Mouse (Mus musculus): Measurements from ENCODE around the gene Lrr1. TPM values are rescaled to one million over a fixed set of nuclear protein-coding genes. Genes with fewer than 3 reads are reported as not detected.

Gene Lrr1
- polyA plus RNA-seq, 1 experiment, result 6.5 TPM

DNA sequence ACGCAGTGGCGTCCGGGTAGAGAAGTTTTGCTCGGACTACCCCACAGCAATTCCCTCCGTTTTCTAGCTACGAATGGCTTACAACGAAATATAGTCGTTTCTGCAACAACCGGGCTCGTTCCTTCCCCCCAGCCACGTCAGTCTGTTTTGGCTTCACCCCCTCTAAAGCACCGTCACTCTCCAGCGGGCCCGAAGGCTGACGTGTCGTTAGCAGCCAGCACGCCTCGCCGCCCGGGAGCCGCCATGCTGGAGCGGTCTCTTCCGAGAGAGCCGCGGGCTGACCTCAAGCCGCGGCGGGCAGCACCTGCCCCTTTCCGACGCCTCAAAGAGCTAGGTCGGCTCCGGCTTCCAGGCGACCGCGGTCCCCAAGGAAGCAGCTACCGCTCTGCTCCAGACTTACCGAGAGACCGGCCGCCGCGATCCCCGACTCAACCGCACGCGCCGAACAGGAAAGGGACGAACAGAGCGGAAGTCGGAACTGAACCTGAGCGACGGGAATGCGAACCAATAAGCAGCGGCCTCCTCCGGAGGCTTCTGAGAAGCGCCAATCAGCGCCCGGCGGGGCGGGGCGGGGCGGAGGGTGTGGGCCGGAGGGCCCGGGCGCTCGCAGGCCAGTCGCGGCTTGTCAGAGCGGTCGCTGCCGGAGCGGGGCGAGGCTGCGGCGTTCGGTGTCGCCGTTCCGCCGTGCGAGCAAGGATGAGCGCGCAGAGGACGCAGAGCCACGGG, 15.1 kb downstream of the Lrr1 start, which contains the start of the genes Rpl36al and Mgat2:
Gene Rpl36al, minus strand, starts transcription at position 501 of the 726 bp plus-strand sequence.
Gene Mgat2, plus strand, starts transcription at position 575 of the 726 bp plus-strand sequence.
- peak within 1 kb of the TSS; percentile 97 for H3K4me3 ChIP-seq (ENCODE audit: control insufficient read depth, insufficient read depth, low read length)
- under 1% methylated on average over 84 of the region's 84 CpGs for WGBS
- TF ChIP-seq POLR2A (IDR thresholded peaks at IDR 0.05; ENCODE audit: control insufficient read depth, extremely low read depth, insufficient read depth, low read length, poor library complexity) (peak; percentile 97), CTCF (IDR thresholded peaks at IDR 0.05; ENCODE audit: borderline replicate concordance, control insufficient read depth, extremely low read depth, insufficient read depth, low read length, poor library complexity) (peak; percentile 43; the same call in 1 of the 2 replicates)
- H3K27me3 ChIP-seq (ENCODE audit: control insufficient read depth, insufficient read depth, low read length), result no peaks in the 10 kb centered on the region
- H3K27ac ChIP-seq (ENCODE audit: control insufficient read depth, insufficient read depth, low read length), result peak within 1 kb of the TSS; percentile 51
- H3K4me1 ChIP-seq (replicated peaks; ENCODE audit: control insufficient read depth, insufficient read depth, low read length), result peaks cover 10% of the 10 kb centered on the region; the same call in 1 of the 2 replicates
- H3K36me3 ChIP-seq (ENCODE audit: control insufficient read depth, insufficient read depth, low read length), result peaks cover 4% of the 10 kb centered on the region
- DNase-seq, result peak; percentile 99

DNA sequence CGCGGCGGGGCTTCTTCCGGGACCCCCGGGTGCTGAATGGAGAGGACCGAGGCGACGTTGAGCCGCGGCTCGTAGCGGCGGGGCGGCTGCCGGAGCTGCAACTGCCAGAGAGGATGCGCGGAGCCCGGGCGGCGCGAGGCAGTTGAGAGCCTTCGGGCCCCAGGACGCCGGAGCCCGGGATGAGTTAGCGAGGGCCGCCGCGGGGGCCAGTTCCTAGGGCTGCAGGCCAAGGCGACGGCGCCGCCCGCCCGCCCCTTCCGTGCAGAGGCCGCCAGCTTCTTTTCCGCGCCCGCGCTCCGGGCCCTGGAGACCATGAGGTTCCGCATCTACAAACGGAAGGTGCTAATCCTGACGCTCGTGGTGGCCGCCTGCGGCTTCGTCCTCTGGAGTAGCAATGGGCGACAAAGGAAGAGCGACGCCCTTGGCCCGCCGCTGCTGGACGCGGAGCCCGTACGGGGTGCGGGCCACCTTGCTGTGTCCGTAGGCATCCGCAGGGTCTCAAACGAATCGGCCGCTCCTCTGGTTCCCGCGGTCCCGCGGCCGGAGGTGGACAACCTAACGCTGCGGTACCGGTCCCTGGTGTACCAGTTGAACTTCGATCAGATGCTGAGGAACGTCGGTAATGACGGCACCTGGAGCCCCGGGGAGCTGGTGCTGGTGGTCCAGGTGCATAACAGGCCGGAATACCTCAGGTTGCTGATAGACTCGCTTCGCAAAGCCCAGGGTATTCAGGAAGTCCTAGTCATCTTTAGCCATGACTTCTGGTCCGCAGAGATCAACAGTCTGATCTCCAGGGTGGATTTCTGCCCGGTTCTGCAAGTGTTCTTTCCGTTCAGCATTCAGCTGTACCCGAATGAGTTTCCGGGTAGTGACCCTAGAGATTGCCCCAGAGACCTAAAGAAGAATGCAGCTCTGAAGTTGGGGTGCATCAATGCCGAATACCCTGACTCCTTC, 16.0 kb downstream of the Lrr1 start:
- H3K4me1 ChIP-seq (replicated peaks; ENCODE audit: control insufficient read depth, insufficient read depth, low read length), result peaks cover 10% of the 10 kb centered on the region; the same call in 1 of the 2 replicates
- WGBS, result under 1% methylated on average over 85 of the region's 86 CpGs
- H3K36me3 ChIP-seq (ENCODE audit: control insufficient read depth, insufficient read depth, low read length), result peaks cover 10% of the 10 kb centered on the region
- TF ChIP-seq POLR2A (IDR thresholded peaks at IDR 0.05; ENCODE audit: control insufficient read depth, extremely low read depth, insufficient read depth, low read length, poor library complexity) (no peak), CTCF (IDR thresholded peaks at IDR 0.05; ENCODE audit: borderline replicate concordance, control insufficient read depth, extremely low read depth, insufficient read depth, low read length, poor library complexity) (no peak)
- peak overlapping the region; percentile 97 for H3K4me3 ChIP-seq (ENCODE audit: control insufficient read depth, insufficient read depth, low read length)
- H3K27ac ChIP-seq (ENCODE audit: control insufficient read depth, insufficient read depth, low read length), result peak overlapping the region; percentile 51; the same call in 1 of the 2 replicates
- H3K27me3 ChIP-seq (ENCODE audit: control insufficient read depth, insufficient read depth, low read length), result no peaks in the 10 kb centered on the region
- DNase-seq, result no peak

DNA sequence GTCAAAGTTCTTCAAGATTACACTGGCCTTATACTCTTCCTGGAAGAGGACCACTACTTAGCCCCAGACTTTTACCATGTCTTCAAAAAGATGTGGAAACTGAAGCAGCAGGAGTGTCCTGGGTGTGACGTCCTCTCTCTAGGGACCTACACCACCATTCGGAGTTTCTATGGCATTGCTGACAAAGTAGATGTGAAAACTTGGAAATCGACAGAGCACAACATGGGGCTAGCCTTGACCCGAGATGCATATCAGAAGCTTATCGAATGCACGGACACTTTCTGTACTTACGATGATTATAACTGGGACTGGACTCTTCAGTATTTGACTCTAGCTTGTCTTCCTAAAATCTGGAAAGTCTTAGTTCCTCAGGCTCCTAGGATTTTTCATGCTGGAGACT, 16.8 kb downstream of the Lrr1 start:
- Histone ChIP-seq H3K4me3 (ENCODE audit: control insufficient read depth, insufficient read depth, low read length) (no peak overlapping the region), H3K27me3 (ENCODE audit: control insufficient read depth, insufficient read depth, low read length) (no peaks in the 10 kb centered on the region), H3K4me1 (replicated peaks; ENCODE audit: control insufficient read depth, insufficient read depth, low read length) (peaks cover 10% of the 10 kb centered on the region; the same call in 1 of the 2 replicates), H3K36me3 (ENCODE audit: control insufficient read depth, insufficient read depth, low read length) (peaks cover 12% of the 10 kb centered on the region), H3K27ac (ENCODE audit: control insufficient read depth, insufficient read depth, low read length) (no peak overlapping the region)
- DNase-seq, result no peak
- WGBS, result 86% methylated on average over 7 of the region's 7 CpGs
- TF ChIP-seq POLR2A (IDR thresholded peaks at IDR 0.05; ENCODE audit: control insufficient read depth, extremely low read depth, insufficient read depth, low read length, poor library complexity) (no peak), CTCF (IDR thresholded peaks at IDR 0.05; ENCODE audit: borderline replicate concordance, control insufficient read depth, extremely low read depth, insufficient read depth, low read length, poor library complexity) (no peak)

DNA sequence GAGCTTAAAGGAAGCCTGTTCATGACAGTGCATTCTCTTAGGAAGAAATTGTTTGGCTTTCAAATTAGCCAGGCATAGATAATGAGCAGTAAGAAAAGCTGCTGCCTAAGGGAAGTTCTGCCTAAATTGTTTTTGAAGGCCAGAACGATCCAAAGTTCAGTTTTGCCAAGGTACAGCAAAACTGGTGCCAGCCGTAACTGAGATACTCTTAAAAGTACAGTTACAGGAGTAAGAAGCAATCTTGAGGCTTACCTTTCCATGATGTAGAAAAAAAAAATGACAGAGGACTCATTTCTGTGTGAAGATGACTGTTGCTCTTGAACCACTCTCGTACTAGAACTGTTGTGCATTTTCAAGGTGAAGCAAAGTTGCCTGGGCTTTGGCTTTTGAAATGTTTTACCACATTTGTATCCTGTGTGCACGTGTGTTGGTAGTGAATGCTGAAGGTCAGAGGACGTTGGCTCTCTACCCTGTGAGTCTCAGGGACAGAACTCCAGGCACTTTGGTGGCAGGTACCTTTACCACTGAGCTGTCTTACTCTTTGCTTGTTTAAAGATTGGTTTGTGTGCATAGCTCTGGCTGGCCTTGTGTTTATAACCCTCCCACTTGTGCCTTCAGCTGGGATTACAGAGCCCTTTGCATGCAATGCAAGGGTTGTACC, 18.3 kb downstream of the Lrr1 start:
- H3K4me1 ChIP-seq (replicated peaks; ENCODE audit: control insufficient read depth, insufficient read depth, low read length), result peaks cover 10% of the 10 kb centered on the region; the same call in 1 of the 2 replicates
- no peaks in the 10 kb centered on the region for H3K27me3 ChIP-seq (ENCODE audit: control insufficient read depth, insufficient read depth, low read length)
- WGBS, result 46% methylated on average over 5 of the region's 5 CpGs
- DNase-seq, result no peak
- H3K27ac ChIP-seq (ENCODE audit: control insufficient read depth, insufficient read depth, low read length), result no peak overlapping the region
- TF ChIP-seq CTCF (IDR thresholded peaks at IDR 0.05; ENCODE audit: borderline replicate concordance, control insufficient read depth, extremely low read depth, insufficient read depth, low read length, poor library complexity) (no peak), POLR2A (IDR thresholded peaks at IDR 0.05; ENCODE audit: control insufficient read depth, extremely low read depth, insufficient read depth, low read length, poor library complexity) (no peak)
- H3K4me3 ChIP-seq (ENCODE audit: control insufficient read depth, insufficient read depth, low read length), result no peak overlapping the region
- H3K36me3 ChIP-seq (ENCODE audit: control insufficient read depth, insufficient read depth, low read length), result peaks cover 18% of the 10 kb centered on the region

DNA sequence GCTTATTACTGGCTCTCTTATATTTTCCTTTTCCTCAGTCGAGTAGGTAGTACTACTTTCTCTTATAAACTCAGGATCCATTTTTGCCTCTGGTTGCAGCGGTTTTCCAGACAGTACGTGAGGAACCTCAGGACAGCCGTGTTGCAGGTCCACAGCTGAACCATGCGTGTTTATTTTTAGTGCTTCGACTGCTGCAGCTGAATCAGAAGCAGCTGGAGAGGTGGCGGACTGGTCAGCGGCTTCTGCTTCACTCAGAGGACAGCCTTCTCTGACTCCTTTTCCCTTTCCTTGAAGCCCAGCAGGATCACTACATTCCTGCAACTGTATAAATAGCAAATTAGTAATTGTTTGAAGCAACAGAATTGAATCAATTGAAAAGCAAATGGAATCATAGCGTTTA, 21.5 kb downstream of the Lrr1 start:
- 95% methylated on average over 9 of the region's 9 CpGs for WGBS
- Histone ChIP-seq H3K4me3 (ENCODE audit: control insufficient read depth, insufficient read depth, low read length) (no peak overlapping the region), H3K27ac (ENCODE audit: control insufficient read depth, insufficient read depth, low read length) (no peak overlapping the region), H3K4me1 (replicated peaks; ENCODE audit: control insufficient read depth, insufficient read depth, low read length) (peaks cover 4% of the 10 kb centered on the region; the same call in 1 of the 2 replicates), H3K36me3 (ENCODE audit: control insufficient read depth, insufficient read depth, low read length) (peaks cover 15% of the 10 kb centered on the region; the same call in 1 of the 2 replicates), H3K27me3 (ENCODE audit: control insufficient read depth, insufficient read depth, low read length) (no peaks in the 10 kb centered on the region)
- TF ChIP-seq CTCF (IDR thresholded peaks at IDR 0.05; ENCODE audit: borderline replicate concordance, control insufficient read depth, extremely low read depth, insufficient read depth, low read length, poor library complexity) (no peak), POLR2A (IDR thresholded peaks at IDR 0.05; ENCODE audit: control insufficient read depth, extremely low read depth, insufficient read depth, low read length, poor library complexity) (no peak)
- no peak for DNase-seq

Data from thymus, adult 2 months (tissue).